Mouse (Mus musculus): ENCODE measurements at regions not wholly inside any gene's neighbourhood (a gene's known extent, or its start where the extent isn't known, plus 50 kb on each side); places are given as distances from the start of the nearest gene placed in this dataset.

- Histone ChIP-seq H3K27me3 (replicated peaks) (no peaks in the 10 kb centered on the region), H3K36me3 (no peaks in the 10 kb centered on the region), H3K9me3 (replicated peaks) (no peaks in the 10 kb centered on the region), H3K4me1 (replicated peaks) (no peaks in the 10 kb centered on the region), H3K9ac (no peak overlapping the region), H3K4me2 (no peak overlapping the region), H3K27ac (ENCODE audit: poor library complexity, severe bottlenecking) (no peak overlapping the region), H3K4me3 (no peak overlapping the region)
- no peak for ATAC-seq (ENCODE audit: insufficient number of reproducible peaks, low FRiP score)
- 70% methylated on average over 8 of the region's 8 CpGs for WGBS
Measured at GRCm38 (mm10) chr16:95141510-95142394, 115.6 kb upstream of the Kcnj15 start.

- Histone ChIP-seq H3K9me3 (replicated peaks) (no peaks in the 10 kb centered on the region), H3K36me3 (no peaks in the 10 kb centered on the region), H3K27me3 (replicated peaks) (no peaks in the 10 kb centered on the region), H3K4me1 (replicated peaks) (0 out of 2 replicates have a peak, but pooled peaks cover 5% of the 10 kb centered on the region), H3K27ac (ENCODE audit: poor library complexity, severe bottlenecking) (no peak overlapping the region), H3K4me3 (no peak overlapping the region), H3K4me2 (no peak overlapping the region), H3K9ac (no peak overlapping the region)
- 55% methylated on average over 8 of the region's 8 CpGs for WGBS
- ATAC-seq (ENCODE audit: insufficient number of reproducible peaks, low FRiP score): no peak
Measured at GRCm38 (mm10) chr16:95150499-95150898, 106.9 kb upstream of the Kcnj15 start.

GRCm38 (mm10) chr16:95151499-95151898 is 105.9 kb upstream of the Kcnj15 start:
- Histone ChIP-seq H3K27me3 (replicated peaks) (no peaks in the 10 kb centered on the region), H3K4me3 (no peak overlapping the region), H3K9ac (no peak overlapping the region), H3K4me1 (replicated peaks) (0 out of 2 replicates have a peak, but pooled peaks cover 5% of the 10 kb centered on the region), H3K4me2 (no peak overlapping the region), H3K27ac (ENCODE audit: poor library complexity, severe bottlenecking) (no peak overlapping the region), H3K9me3 (replicated peaks) (no peaks in the 10 kb centered on the region), H3K36me3 (no peaks in the 10 kb centered on the region)
- no peak for ATAC-seq (ENCODE audit: insufficient number of reproducible peaks, low FRiP score)
- WGBS: 77% methylated on average over 3 of the region's 3 CpGs

GRCm38 (mm10) chr16:95151914-95152313 is 105.4 kb upstream of the Kcnj15 start:
- 80% methylated on average over 6 of the region's 6 CpGs for WGBS
- no peak for ATAC-seq (ENCODE audit: insufficient number of reproducible peaks, low FRiP score)
- Histone ChIP-seq H3K9ac (no peak overlapping the region), H3K36me3 (no peaks in the 10 kb centered on the region), H3K4me1 (replicated peaks) (0 out of 2 replicates have a peak, but pooled peaks cover 5% of the 10 kb centered on the region), H3K27ac (ENCODE audit: poor library complexity, severe bottlenecking) (no peak overlapping the region), H3K4me2 (no peak overlapping the region), H3K4me3 (no peak overlapping the region), H3K27me3 (replicated peaks) (no peaks in the 10 kb centered on the region), H3K9me3 (replicated peaks) (no peaks in the 10 kb centered on the region)

GRCm38 (mm10) chr16:95152742-95153383 is 104.5 kb upstream of the Kcnj15 start:
- Histone ChIP-seq H3K27me3 (replicated peaks) (no peaks in the 10 kb centered on the region), H3K27ac (ENCODE audit: poor library complexity, severe bottlenecking) (no peak overlapping the region), H3K9me3 (replicated peaks) (no peaks in the 10 kb centered on the region), H3K4me1 (replicated peaks) (0 out of 2 replicates have a peak, but pooled peaks cover 5% of the 10 kb centered on the region), H3K36me3 (no peaks in the 10 kb centered on the region), H3K9ac (no peak overlapping the region), H3K4me2 (no peak overlapping the region), H3K4me3 (no peak overlapping the region)
- WGBS: 60% methylated on average over 13 of the region's 13 CpGs
- ATAC-seq (ENCODE audit: insufficient number of reproducible peaks, low FRiP score): no peak

DNA sequence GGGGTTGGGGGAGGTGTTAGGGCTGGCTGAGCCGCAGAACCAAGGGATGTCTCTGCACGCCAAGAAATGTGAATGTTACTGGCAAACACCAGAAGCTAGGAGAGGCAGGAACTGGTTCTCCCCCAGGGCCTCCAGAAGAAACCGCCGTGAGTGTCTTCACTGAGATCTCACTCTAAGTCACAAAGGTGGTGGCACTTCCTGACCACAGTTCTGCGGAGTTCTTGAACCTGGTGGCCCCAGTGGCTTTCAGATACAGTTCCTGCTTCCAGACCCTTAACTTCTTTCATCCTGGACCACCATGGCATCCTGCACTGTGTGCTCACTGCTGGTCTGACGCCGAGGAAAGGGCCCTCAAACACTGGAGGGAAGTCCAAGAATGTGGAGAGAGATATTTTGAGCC is 89.0 kb upstream of the Kcnj15 start:
- WGBS: 55% methylated on average over 7 of the region's 7 CpGs
- H3K27ac ChIP-seq (ENCODE audit: poor library complexity, severe bottlenecking): no peak overlapping the region
- no peaks in the 10 kb centered on the region; the same call in 1 of the 2 replicates for H3K9me3 ChIP-seq (replicated peaks)
- H3K36me3 ChIP-seq: no peaks in the 10 kb centered on the region
- H3K27me3 ChIP-seq (replicated peaks): no peaks in the 10 kb centered on the region
- peaks cover 6% of the 10 kb centered on the region for H3K4me1 ChIP-seq (replicated peaks)
- no peak for ATAC-seq (ENCODE audit: insufficient number of reproducible peaks, low FRiP score)
- no peak overlapping the region for H3K4me3 ChIP-seq
- H3K9ac ChIP-seq: no peak overlapping the region
- H3K4me2 ChIP-seq: no peak overlapping the region

DNA sequence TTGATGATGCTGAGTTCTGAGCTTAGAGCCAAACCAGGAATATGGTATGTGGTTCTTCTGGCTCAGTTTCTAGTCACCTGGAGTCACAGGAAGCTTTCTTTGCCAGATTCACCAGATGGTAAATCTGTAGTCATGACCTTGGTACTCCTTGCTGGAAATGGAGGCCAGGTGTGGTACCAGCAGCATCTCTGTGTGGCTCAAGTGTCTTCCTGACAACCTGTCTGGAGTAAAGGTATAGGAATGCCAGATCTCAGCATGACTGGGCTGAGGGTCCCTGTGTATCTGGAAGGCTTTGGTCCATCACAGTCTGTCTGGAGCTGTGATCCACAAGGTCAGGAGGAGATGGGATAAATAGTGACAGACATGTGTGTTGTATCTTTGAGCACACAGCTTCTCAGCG is 88.0 kb upstream of the Kcnj15 start:
- H3K4me2 ChIP-seq: no peak overlapping the region
- no peak for ATAC-seq (ENCODE audit: insufficient number of reproducible peaks, low FRiP score)
- 89% methylated on average over 1 of the region's 1 CpGs for WGBS

GRCm38 (mm10) chr16:95180562-95180961 is 76.8 kb upstream of the Kcnj15 start:
- H3K4me2 ChIP-seq: no peak overlapping the region
- H3K9me3 ChIP-seq (replicated peaks): no peaks in the 10 kb centered on the region
- no peaks in the 10 kb centered on the region for H3K27me3 ChIP-seq (replicated peaks)
- ATAC-seq (ENCODE audit: insufficient number of reproducible peaks, low FRiP score): no peak
- H3K4me1 ChIP-seq (replicated peaks): no peaks in the 10 kb centered on the region
- H3K27ac ChIP-seq (ENCODE audit: poor library complexity, severe bottlenecking): no peak overlapping the region
- H3K36me3 ChIP-seq: no peaks in the 10 kb centered on the region
- no peak overlapping the region for H3K4me3 ChIP-seq
- H3K9ac ChIP-seq: no peak overlapping the region
- WGBS: 73% methylated on average over 5 of the region's 5 CpGs

More for the DNA sequence above, 88.0 kb upstream of the Kcnj15 start:
- Histone ChIP-seq H3K4me1 (replicated peaks) (peaks cover 6% of the 10 kb centered on the region), H3K4me3 (no peak overlapping the region), H3K9me3 (replicated peaks) (no peaks in the 10 kb centered on the region; the same call in 1 of the 2 replicates), H3K9ac (no peak overlapping the region), H3K27me3 (replicated peaks) (no peaks in the 10 kb centered on the region), H3K27ac (ENCODE audit: poor library complexity, severe bottlenecking) (no peak overlapping the region), H3K36me3 (no peaks in the 10 kb centered on the region)

GRCm38 (mm10) chr16:95185341-95185740 is 72.0 kb upstream of the Kcnj15 start:
- Histone ChIP-seq H3K27me3 (replicated peaks) (no peaks in the 10 kb centered on the region), H3K9me3 (replicated peaks) (no peaks in the 10 kb centered on the region), H3K4me1 (replicated peaks) (no peaks in the 10 kb centered on the region), H3K4me2 (no peak overlapping the region), H3K4me3 (no peak overlapping the region), H3K9ac (no peak overlapping the region), H3K27ac (ENCODE audit: poor library complexity, severe bottlenecking) (no peak overlapping the region), H3K36me3 (no peaks in the 10 kb centered on the region)
- 82% methylated on average over 9 of the region's 9 CpGs for WGBS
- ATAC-seq (ENCODE audit: insufficient number of reproducible peaks, low FRiP score): no peak

- Histone ChIP-seq H3K9ac (no peak overlapping the region), H3K27me3 (replicated peaks) (no peaks in the 10 kb centered on the region), H3K27ac (ENCODE audit: poor library complexity, severe bottlenecking) (no peak overlapping the region), H3K4me2 (no peak overlapping the region), H3K4me3 (no peak overlapping the region), H3K4me1 (replicated peaks) (no peaks in the 10 kb centered on the region), H3K36me3 (no peaks in the 10 kb centered on the region), H3K9me3 (replicated peaks) (no peaks in the 10 kb centered on the region)
- no peak for ATAC-seq (ENCODE audit: insufficient number of reproducible peaks, low FRiP score)
- WGBS: 74% methylated on average over 8 of the region's 8 CpGs
Measured at GRCm38 (mm10) chr16:95189114-95189513, 68.2 kb upstream of the Kcnj15 start.

- H3K9me3 ChIP-seq (replicated peaks): no peaks in the 10 kb centered on the region
- H3K36me3 ChIP-seq: no peaks in the 10 kb centered on the region
- H3K27ac ChIP-seq (ENCODE audit: poor library complexity, severe bottlenecking): no peak overlapping the region
- no peak for ATAC-seq (ENCODE audit: insufficient number of reproducible peaks, low FRiP score)
- H3K4me1 ChIP-seq (replicated peaks): no peaks in the 10 kb centered on the region
- H3K4me3 ChIP-seq: no peak overlapping the region
- no peak overlapping the region for H3K9ac ChIP-seq
- H3K27me3 ChIP-seq (replicated peaks): no peaks in the 10 kb centered on the region
- H3K4me2 ChIP-seq: no peak overlapping the region
- WGBS: 60% methylated on average over 4 of the region's 4 CpGs
Measured at GRCm38 (mm10) chr16:95194151-95194550, 63.2 kb upstream of the Kcnj15 start.
